Mouse (Mus musculus) bone marrow, adult 2 months (tissue): ENCODE measurements around the gene Stambpl1.

ENCODE experiments used
- CTCF ChIP-seq: fragments of 200-500 bp; IDR thresholded peaks from 2 replicates; pipeline ENCODE4 v1.5.1; 2011; ENCODE audit warnings: low read length, control low read depth; ENCODE audit not compliant: control insufficient read depth, insufficient read depth
- POLR2A ChIP-seq: fragments of 200-500 bp; IDR thresholded peaks from 2 replicates; pipeline ENCODE4 v1.6.1; 2011; ENCODE audit warnings: low read depth, mild to moderate bottlenecking, control low read depth, low read length, borderline replicate concordance; ENCODE audit not compliant: control insufficient read depth

DNA sequence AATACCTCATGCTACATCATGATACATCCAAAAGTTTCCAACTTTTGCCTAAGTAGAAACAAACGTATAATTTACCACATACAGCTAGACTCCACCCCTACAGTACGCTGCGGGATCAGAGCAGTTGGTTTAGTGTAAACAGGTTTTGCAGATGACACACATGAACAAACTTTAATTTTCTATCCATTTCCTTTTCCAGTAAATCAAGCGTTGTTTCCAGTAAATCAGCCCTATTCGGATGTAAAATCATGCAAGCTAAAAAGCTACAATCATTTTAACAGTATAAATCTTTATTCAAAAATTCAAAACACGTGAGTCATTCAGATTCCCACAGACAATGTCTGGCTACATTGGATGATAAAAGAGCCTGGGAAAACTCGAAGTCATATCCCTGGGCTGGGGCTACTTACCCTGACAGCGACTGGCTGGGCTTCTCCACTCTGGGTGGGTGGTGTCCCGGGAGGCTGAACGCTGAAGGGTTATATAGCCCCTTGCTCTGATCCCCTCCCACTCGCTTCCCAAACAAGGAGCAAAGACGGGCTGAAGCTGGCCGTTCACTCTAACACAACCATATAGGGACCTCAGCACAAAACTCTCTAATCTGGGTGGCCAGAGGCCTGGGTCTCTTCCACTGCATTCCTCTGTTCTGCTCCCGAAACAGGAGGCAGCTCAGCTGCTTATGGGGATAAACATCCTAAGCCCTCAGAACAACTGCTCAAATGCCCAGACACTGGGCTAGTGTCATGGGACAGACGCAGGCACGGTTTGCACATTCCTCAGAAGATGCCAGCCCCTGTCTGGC is 63.1 kb downstream of the Stambpl1 start, which contains the start of gene Acta2:
- TF ChIP-seq CTCF: no peak
- no peak for TF ChIP-seq POLR2A
